Mouse (Mus musculus): ENCODE measurements at regions not wholly inside any gene's neighbourhood (a gene's known extent, or its start where the extent isn't known, plus 50 kb on each side); places are given as distances from the start of the nearest gene placed in this dataset.

DNA sequence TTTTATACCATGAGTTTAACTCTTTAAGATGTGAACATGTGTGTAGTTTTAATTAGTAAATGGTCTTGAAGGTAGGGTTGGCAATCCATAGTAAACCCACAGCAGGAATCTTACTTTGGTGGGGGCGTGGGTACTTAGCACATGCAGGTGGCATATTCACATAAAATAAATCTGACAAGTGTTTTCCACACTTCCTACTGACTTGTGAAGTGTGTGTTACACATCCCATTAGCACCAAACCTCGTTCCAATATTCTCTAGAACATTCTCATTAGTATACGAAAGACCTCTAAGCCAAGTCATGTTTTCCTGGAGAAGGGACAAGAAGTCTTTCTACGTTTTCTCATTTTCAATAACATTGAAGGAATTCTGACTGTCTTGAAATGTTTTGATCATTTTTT lies 529.7 kb downstream of the Tecrl start:
- TF ChIP-seq POU5F1 (IDR thresholded peaks at IDR 0.05; ENCODE audit: borderline replicate concordance, low read length), result no peak
- TF ChIP-seq CTCF (conservative IDR thresholded peaks at IDR 0.05; ENCODE audit: low read length), result no peak
- no peak for TF ChIP-seq NANOG (IDR thresholded peaks at IDR 0.05; ENCODE audit: borderline replicate concordance, low read length)
- Histone ChIP-seq H3K27me3 (ENCODE audit: insufficient read depth, low read length) (no peaks in the 10 kb centered on the region), H3K9me3 (ENCODE audit: low read length) (no peaks in the 10 kb centered on the region)

DNA sequence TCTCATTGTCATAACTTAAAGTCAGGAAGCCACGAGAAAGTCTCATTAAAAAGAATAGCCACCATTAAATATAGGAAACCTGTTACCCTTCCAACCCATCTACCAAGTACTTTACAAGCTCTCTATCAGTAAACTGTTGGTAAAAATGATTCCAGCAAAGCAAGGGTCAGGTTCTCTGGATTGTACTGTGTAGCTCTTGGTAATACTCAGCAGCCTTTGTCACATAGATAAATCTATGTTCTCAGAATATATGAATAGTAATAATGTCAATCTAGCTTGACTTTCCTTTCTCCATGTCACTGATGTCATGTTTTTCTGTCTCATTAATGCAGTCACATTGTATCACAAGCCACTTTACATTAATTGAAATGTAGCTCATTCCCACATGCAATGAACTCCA lies 561.8 kb downstream of the Tecrl start:
- no peak overlapping the region for H3K4me3 ChIP-seq (replicated peaks; ENCODE audit: low read length)
- H3K27me3 ChIP-seq (ENCODE audit: insufficient read depth, low read length), result no peaks in the 10 kb centered on the region
- no peaks in the 10 kb centered on the region for H3K4me1 ChIP-seq (replicated peaks; ENCODE audit: low read depth, low read length)
- no peak for TF ChIP-seq NANOG (IDR thresholded peaks at IDR 0.05; ENCODE audit: borderline replicate concordance, low read length)
- TF ChIP-seq POU5F1 (IDR thresholded peaks at IDR 0.05; ENCODE audit: borderline replicate concordance, low read length), result no peak
- TF ChIP-seq CTCF (conservative IDR thresholded peaks at IDR 0.05; ENCODE audit: low read length), result no peak
- H3K36me3 ChIP-seq (ENCODE audit: insufficient read depth, low read length), result no peaks in the 10 kb centered on the region
- no peaks in the 10 kb centered on the region for H3K9me3 ChIP-seq (ENCODE audit: low read length)

More for the DNA sequence above, 529.7 kb downstream of the Tecrl start:
- no peak overlapping the region for H3K4me3 ChIP-seq (replicated peaks; ENCODE audit: low read length)
- no peaks in the 10 kb centered on the region for H3K4me1 ChIP-seq (replicated peaks; ENCODE audit: low read depth, low read length)
- H3K36me3 ChIP-seq (ENCODE audit: insufficient read depth, low read length), result no peaks in the 10 kb centered on the region
